Mouse (Mus musculus): ENCODE data around the gene Pde4b.

- TF ChIP-seq CTCF (IDR thresholded peaks at IDR 0.05; ENCODE audit: extremely low read depth, insufficient read depth, insufficient read length, insufficient replicate concordance), result no peak
- no peak for TF ChIP-seq POLR2A (IDR thresholded peaks at IDR 0.05; ENCODE audit: low read depth, low read length)
Measured at GRCm38 (mm10) chr4:102393605-102394004, 306.3 kb downstream of the Pde4b start.

All from spleen, adult 2 months (tissue).